Mouse (Mus musculus) stomach, embryonic 16.5 days (tissue): ENCODE data around the gene Def6. TPM values are rescaled to one million over a fixed set of nuclear protein-coding genes. Genes with fewer than 3 reads are reported as not detected.

Experiments
- ATAC-seq: fragments of 200-750 bp; cut with Nextera tagmentation; 2 replicates; pipeline ENCODE4 v1.8.0; 2017; ENCODE audit warnings: moderate number of reproducible peaks, moderate TSS enrichment; ENCODE audit not compliant: insufficient read depth, low FRiP score
- H3K27ac ChIP-seq: fragments of 300-500 bp; sonication (generic); 2 replicates; pipeline ENCODE4 v1.5.1; 2014; ENCODE audit warnings: low read length
- H3K27me3 ChIP-seq: fragments of 300-500 bp; sonication (generic); 2 replicates; pipeline ENCODE4 v1.6.1; 2014; ENCODE audit warnings: low read length, control low read depth, mixed read lengths; ENCODE audit not compliant: control insufficient read depth, insufficient read depth
- H3K36me3 ChIP-seq: fragments of 300-500 bp; sonication (generic); 2 replicates; pipeline ENCODE4 v1.6.1; 2014; ENCODE audit warnings: low read length; ENCODE audit not compliant: control insufficient read depth, insufficient read depth
- H3K4me1 ChIP-seq: fragments of 300-500 bp; sonication (generic); 2 replicates; pipeline ENCODE4 v1.6.1; 2014; ENCODE audit warnings: low read length, control low read depth, mixed read lengths; ENCODE audit not compliant: control insufficient read depth, insufficient read depth
- H3K4me2 ChIP-seq: fragments of 300-500 bp; sonication (generic); 2 replicates; pipeline ENCODE4 v1.6.1; 2014; ENCODE audit warnings: low read depth, low read length, mixed read lengths
- H3K4me3 ChIP-seq: fragments of 300-500 bp; sonication (generic); replicated peaks from 2 replicates; pipeline ENCODE4 v1.5.1; 2014; ENCODE audit warnings: mild to moderate bottlenecking, low read length
- H3K9ac ChIP-seq: fragments of 300-500 bp; sonication (generic); 2 replicates; pipeline ENCODE4 v1.6.1; 2014; ENCODE audit warnings: low read length
- H3K9me3 ChIP-seq: fragments of 300-500 bp; sonication (generic); replicated peaks from 2 replicates; pipeline ENCODE4 v1.6.1; 2016; ENCODE audit warnings: low read length, control low read depth; ENCODE audit not compliant: control insufficient read depth
- WGBS: fragments of 180-500 bp; shearing (Covaris S2); extraction: QIAGEN DNeasy Blood & Tissue Kit; methylation state at CpG from one replicate; pipeline ENCODE4 v1.1.7; 2014; 5-methylcytosine and 5-hydroxymethylcytosine counted together
- polyA plus RNA-seq: library from polyadenylated mRNA; unstranded; fragments of >200 nt; fragmentation: Nextera tagmentation; extraction: Ambion mirVana; gene quantifications from 2 replicates; pipeline ENCODE4 v1.2.1, GENCODE M21; 2015

The Def6 gene
- polyA plus RNA-seq, 1 experiment from 2014 or later = 8.8 TPM

GRCm38 (mm10) chr17:28244714-28245113, 37.1 kb downstream of the Def6 start:
- Histone ChIP-seq H3K27ac (peak overlapping the region; percentile 6; the same call in 1 of the 2 replicates), H3K9ac (no peak overlapping the region), H3K4me3 (no peak overlapping the region), H3K4me2 (no peak overlapping the region), H3K9me3 (no peaks in the 10 kb centered on the region), H3K4me1 (peaks cover 8% of the 10 kb centered on the region), H3K36me3 (no peaks in the 10 kb centered on the region), H3K27me3 (no peaks in the 10 kb centered on the region)
- 41% methylated on average over 6 of the region's 6 CpGs for WGBS
- ATAC-seq = peak; percentile 23; the same call in 1 of the 2 replicates

GRCm38 (mm10) chr17:28246640-28247039, 39.1 kb downstream of the Def6 start:
- no peak overlapping the region for H3K27ac ChIP-seq
- H3K4me1 ChIP-seq = peaks cover 12% of the 10 kb centered on the region
- 74% methylated on average over 11 of the region's 11 CpGs for WGBS

GRCm38 (mm10) chr17:28247613-28248012, 40.0 kb downstream of the Def6 start:
- ATAC-seq = no peak
- WGBS = 60% methylated on average over 6 of the region's 6 CpGs
- Histone ChIP-seq H3K4me2 (no peak overlapping the region), H3K27me3 (no peaks in the 10 kb centered on the region), H3K27ac (0 out of 2 replicates have a peak overlapping the region, but pooled peaks have one; percentile 23), H3K9ac (peak overlapping the region; percentile 16; the same call in 1 of the 2 replicates), H3K4me3 (no peak overlapping the region), H3K4me1 (peaks cover 18% of the 10 kb centered on the region), H3K9me3 (no peaks in the 10 kb centered on the region), H3K36me3 (no peaks in the 10 kb centered on the region)

More at GRCm38 (mm10) chr17:28246640-28247039, 39.1 kb downstream of the Def6 start:
- Histone ChIP-seq H3K9ac (no peak overlapping the region), H3K9me3 (no peaks in the 10 kb centered on the region), H3K36me3 (no peaks in the 10 kb centered on the region), H3K27me3 (no peaks in the 10 kb centered on the region), H3K4me2 (no peak overlapping the region), H3K4me3 (no peak overlapping the region)
- no peak for ATAC-seq

GRCm38 (mm10) chr17:28249062-28249461, 41.5 kb downstream of the Def6 start:
- no peaks in the 10 kb centered on the region for H3K9me3 ChIP-seq
- no peak overlapping the region for H3K4me2 ChIP-seq
- 59% methylated on average over 12 of the region's 12 CpGs for WGBS
- H3K4me1 ChIP-seq = peaks cover 18% of the 10 kb centered on the region
- no peak overlapping the region for H3K4me3 ChIP-seq
- H3K27ac ChIP-seq = no peak overlapping the region
- H3K36me3 ChIP-seq = no peaks in the 10 kb centered on the region
- no peak for ATAC-seq
- H3K27me3 ChIP-seq = no peaks in the 10 kb centered on the region
- no peak overlapping the region for H3K9ac ChIP-seq

GRCm38 (mm10) chr17:28251579-28252280, 44.2 kb downstream of the Def6 start:
- peaks cover 27% of the 10 kb centered on the region for H3K4me1 ChIP-seq
- 77% methylated on average over 12 of the region's 12 CpGs for WGBS
- H3K4me3 ChIP-seq = no peak overlapping the region
- H3K9ac ChIP-seq = no peak overlapping the region
- H3K9me3 ChIP-seq = no peaks in the 10 kb centered on the region
- no peak for ATAC-seq
- no peaks in the 10 kb centered on the region for H3K27me3 ChIP-seq
- no peaks in the 10 kb centered on the region for H3K36me3 ChIP-seq
- peak overlapping the region; percentile 73 for H3K27ac ChIP-seq
- H3K4me2 ChIP-seq = no peak overlapping the region

GRCm38 (mm10) chr17:28252281-28252648, 44.7 kb downstream of the Def6 start:
- Histone ChIP-seq H3K4me3 (no peak overlapping the region), H3K4me1 (peaks cover 32% of the 10 kb centered on the region), H3K36me3 (no peaks in the 10 kb centered on the region), H3K9me3 (no peaks in the 10 kb centered on the region), H3K27me3 (no peaks in the 10 kb centered on the region), H3K9ac (no peak overlapping the region), H3K27ac (peak overlapping the region; percentile 73), H3K4me2 (no peak overlapping the region)
- no peak for ATAC-seq
- 78% methylated on average over 5 of the region's 5 CpGs for whole genome bisulfite sequencing

- Histone ChIP-seq H3K9me3 (no peaks in the 10 kb centered on the region), H3K4me3 (no peak overlapping the region), H3K27me3 (no peaks in the 10 kb centered on the region), H3K4me2 (no peak overlapping the region), H3K4me1 (peaks cover 34% of the 10 kb centered on the region), H3K9ac (no peak overlapping the region), H3K36me3 (no peaks in the 10 kb centered on the region), H3K27ac (no peak overlapping the region)
- 54% methylated on average over 7 of the region's 7 CpGs for WGBS
- ATAC-seq = peak; percentile 76; the same call in 1 of the 2 replicates
Measured at GRCm38 (mm10) chr17:28253216-28253615, 45.6 kb downstream of the Def6 start.

GRCm38 (mm10) chr17:28254804-28255203, 47.2 kb downstream of the Def6 start:
- Histone ChIP-seq H3K27ac (no peak overlapping the region), H3K27me3 (no peaks in the 10 kb centered on the region), H3K4me2 (no peak overlapping the region), H3K36me3 (no peaks in the 10 kb centered on the region; the same call in 1 of the 2 replicates), H3K4me1 (peaks cover 34% of the 10 kb centered on the region), H3K9ac (no peak overlapping the region), H3K4me3 (no peak overlapping the region), H3K9me3 (peaks cover 7% of the 10 kb centered on the region; the same call in 1 of the 2 replicates)
- no peak for ATAC-seq
- 58% methylated on average over 4 of the region's 4 CpGs for WGBS

- ATAC-seq = no peak
- H3K36me3 ChIP-seq = no peaks in the 10 kb centered on the region; the same call in 1 of the 2 replicates
- WGBS = 40% methylated on average over 5 of the region's 5 CpGs
- H3K4me3 ChIP-seq = no peak overlapping the region
- no peak overlapping the region for H3K4me2 ChIP-seq
- peaks cover 34% of the 10 kb centered on the region for H3K4me1 ChIP-seq
- H3K27me3 ChIP-seq = no peaks in the 10 kb centered on the region
- H3K9me3 ChIP-seq = peaks cover 10% of the 10 kb centered on the region; the same call in 1 of the 2 replicates
- H3K9ac ChIP-seq = peak overlapping the region; percentile 46; the same call in 1 of the 2 replicates
- H3K27ac ChIP-seq = peak overlapping the region; percentile 84; the same call in 1 of the 2 replicates
Measured at GRCm38 (mm10) chr17:28255651-28256050, 48.1 kb downstream of the Def6 start.
